Mouse (Mus musculus) limb, embryonic 14.5 days (tissue): ENCODE measurements around the gene Kiss1. TPM values are rescaled to one million over a fixed set of nuclear protein-coding genes. Genes with fewer than 3 reads are reported as not detected.

Experiments used
- ATAC-seq: fragments of 200-750 bp; cut with Nextera tagmentation; 2 replicates; pipeline ENCODE4 v1.8.0; 2017; ENCODE audit warnings: low read depth, moderate number of reproducible peaks, moderate TSS enrichment; ENCODE audit not compliant: low FRiP score
- DNase-seq: peaks from one replicate; pipeline ENCODE4 v3.0.0-alpha.2; 2015; ENCODE audit warnings: low spot score
- H3K27ac ChIP-seq: fragments of 300-500 bp; sonication (generic); replicated peaks from 2 replicates; pipeline ENCODE4 v1.5.1; 2014; ENCODE audit warnings: low read depth, mild to moderate bottlenecking, low read length, moderate library complexity, mixed read lengths
- H3K27me3 ChIP-seq: fragments of 300-500 bp; sonication (generic); 2 replicates; pipeline ENCODE4 v1.6.1; 2014; ENCODE audit warnings: low read length, mixed read lengths; ENCODE audit not compliant: control insufficient read depth, insufficient read depth
- H3K36me3 ChIP-seq: fragments of 300-500 bp; sonication (generic); 2 replicates; pipeline ENCODE4 v1.6.1; 2014; ENCODE audit warnings: mild to moderate bottlenecking, low read length, moderate library complexity, mixed read lengths; ENCODE audit not compliant: control insufficient read depth, insufficient read depth
- H3K4me1 ChIP-seq: fragments of 300-500 bp; sonication (generic); 2 replicates; pipeline ENCODE4 v1.6.1; 2014; ENCODE audit warnings: antibody characterized with exemption, low read length, mixed read lengths; ENCODE audit not compliant: control insufficient read depth, insufficient read depth
- H3K4me2 ChIP-seq: fragments of 300-500 bp; sonication (generic); replicated peaks from 2 replicates; pipeline ENCODE4 v1.6.1; 2014; ENCODE audit warnings: low read depth, mild to moderate bottlenecking, low read length, moderate library complexity; ENCODE audit not compliant: severe bottlenecking
- H3K4me3 ChIP-seq: fragments of 300-500 bp; sonication (generic); replicated peaks from 2 replicates; pipeline ENCODE4 v1.5.1; 2014; ENCODE audit warnings: low read length
- H3K9ac ChIP-seq: fragments of 300-500 bp; sonication (generic); 2 replicates; pipeline ENCODE4 v1.6.1; 2014; ENCODE audit warnings: mild to moderate bottlenecking, low read depth, low read length, moderate library complexity; ENCODE audit not compliant: severe bottlenecking
- H3K9me3 ChIP-seq: fragments of 300-500 bp; sonication (generic); 2 replicates; pipeline ENCODE4 v1.6.1; 2016; ENCODE audit warnings: low read length; ENCODE audit not compliant: control insufficient read depth
- POLR2A ChIP-seq: fragments of 200-500 bp; IDR thresholded peaks from 2 replicates; pipeline ENCODE4 v1.8.0; 2012; ENCODE audit warnings: inconsistent platforms, mild to moderate bottlenecking, moderate library complexity, borderline replicate concordance; ENCODE audit not compliant: insufficient read depth, insufficient read length; ENCODE audit errors: extremely low read depth
- WGBS: fragments of 180-500 bp; shearing (Covaris S2); extraction: QIAGEN DNeasy Blood & Tissue Kit; methylation state at CpG from one replicate; pipeline ENCODE4 v1.1.7; 2014; 5-methylcytosine and 5-hydroxymethylcytosine counted together
- polyA plus RNA-seq, 2 experiments: library from polyadenylated mRNA; depleted of rRNA in 1 of 2; stranded (reverse) in 1 of 2; unstranded in 1 of 2; fragments of >200 nt; fragmentation: Nextera tagmentation in 1 of 2; extraction: Ambion mirVana in 1 of 2; gene quantifications; 2 replicates each; pipeline versions ENCODE4 v1.2.1 to v1.2.3; 2012 to 2014

The Kiss1 gene
- polyA plus RNA-seq, 2 experiments = not detected

DNA sequence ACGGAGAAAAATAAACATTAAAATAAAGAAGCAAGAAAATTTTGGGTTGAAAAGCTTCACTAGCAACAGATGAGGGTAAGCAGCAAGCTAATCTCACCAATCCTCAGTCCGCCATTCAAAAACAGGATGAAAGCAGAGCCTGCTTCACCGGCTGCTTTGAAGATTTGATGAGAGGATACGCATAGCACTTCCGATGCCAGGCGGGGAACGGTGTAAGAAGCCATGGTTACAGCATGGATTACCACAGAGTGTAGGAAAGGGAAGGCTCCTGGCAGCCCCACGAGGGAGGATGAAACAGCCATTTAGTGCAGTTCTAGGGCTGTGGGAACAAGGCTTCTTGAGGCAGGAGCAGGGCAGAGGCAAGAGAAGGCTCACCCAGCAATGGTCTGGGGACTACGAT lies 30.1 kb downstream of the Kiss1 start:
- DNase-seq (no peak), ATAC-seq (no peak)
- no peaks in the 10 kb centered on the region for H3K36me3 ChIP-seq
- H3K4me2 ChIP-seq = no peak overlapping the region
- WGBS = 35% methylated on average over 9 of the region's 9 CpGs
- no peak overlapping the region for H3K4me3 ChIP-seq
- H3K9ac ChIP-seq = no peak overlapping the region
- H3K27ac ChIP-seq = no peak overlapping the region
- H3K27me3 ChIP-seq = no peaks in the 10 kb centered on the region
- no peaks in the 10 kb centered on the region for H3K9me3 ChIP-seq
- peaks cover 3% of the 10 kb centered on the region; the same call in 1 of the 2 replicates for H3K4me1 ChIP-seq
- TF ChIP-seq POLR2A = no peak

DNA sequence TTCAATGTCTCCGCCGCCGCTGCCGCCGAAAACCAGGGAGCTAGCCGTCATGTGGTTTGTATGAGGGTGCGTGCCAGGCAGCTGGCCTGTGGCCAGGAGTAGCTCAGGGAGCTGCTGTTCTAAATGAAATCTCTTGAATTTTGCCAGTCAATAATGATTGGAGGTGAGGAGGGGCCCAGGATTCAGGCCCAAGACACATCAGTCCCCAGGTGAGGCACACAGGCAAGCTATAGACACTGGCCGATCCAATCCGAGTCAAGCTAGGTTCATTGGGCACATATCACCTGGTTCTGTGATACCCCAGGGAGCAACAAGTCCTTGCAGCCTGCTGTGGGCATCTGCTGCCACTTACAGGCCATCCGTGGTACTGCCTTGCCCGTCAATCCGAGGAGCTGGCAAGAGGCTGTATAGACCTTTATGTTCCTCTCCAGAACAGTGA lies 31.7 kb downstream of the Kiss1 start:
- no peak for ATAC-seq

DNA sequence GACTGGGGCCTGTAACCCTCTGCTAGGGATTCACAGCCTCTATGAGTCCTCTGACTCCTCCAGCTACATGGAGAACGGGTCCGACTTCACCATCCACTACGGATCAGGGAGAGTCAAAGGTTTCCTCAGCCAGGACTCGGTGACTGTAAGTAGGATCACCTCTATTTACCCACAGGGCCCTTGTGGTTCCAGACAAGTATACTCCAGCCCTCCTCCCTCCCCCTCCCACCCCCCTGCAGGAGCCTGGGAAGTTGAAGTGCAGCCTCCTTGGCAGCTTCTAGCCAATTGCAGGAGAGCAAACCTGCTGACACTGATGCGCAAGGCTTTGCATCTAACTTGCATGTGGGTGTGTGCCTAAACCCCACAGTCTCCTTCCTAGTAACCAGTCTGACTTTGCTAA lies 33.8 kb downstream of the Kiss1 start:
- Histone ChIP-seq H3K9ac (no peak overlapping the region), H3K4me1 (peaks cover 3% of the 10 kb centered on the region; the same call in 1 of the 2 replicates), H3K27me3 (no peaks in the 10 kb centered on the region), H3K4me3 (no peak overlapping the region), H3K9me3 (no peaks in the 10 kb centered on the region), H3K27ac (no peak overlapping the region), H3K4me2 (no peak overlapping the region), H3K36me3 (no peaks in the 10 kb centered on the region)
- 42% methylated on average over 5 of the region's 5 CpGs for WGBS
- no peak for TF ChIP-seq POLR2A
- ATAC-seq (no peak), DNase-seq (no peak)

More for the DNA sequence above, 31.7 kb downstream of the Kiss1 start:
- no peak overlapping the region for H3K4me2 ChIP-seq
- WGBS = 51% methylated on average over 12 of the region's 12 CpGs
- peaks cover 3% of the 10 kb centered on the region; the same call in 1 of the 2 replicates for H3K4me1 ChIP-seq
- H3K27me3 ChIP-seq = no peaks in the 10 kb centered on the region
- 0 out of 2 replicates have a peak overlapping the region, but pooled peaks have one; percentile 7 for H3K9ac ChIP-seq
- TF ChIP-seq POLR2A = no peak
- no peak overlapping the region for H3K27ac ChIP-seq
- no peak overlapping the region for H3K4me3 ChIP-seq
- H3K36me3 ChIP-seq = no peaks in the 10 kb centered on the region
- DNase-seq = peak; percentile 24
- H3K9me3 ChIP-seq = no peaks in the 10 kb centered on the region

DNA sequence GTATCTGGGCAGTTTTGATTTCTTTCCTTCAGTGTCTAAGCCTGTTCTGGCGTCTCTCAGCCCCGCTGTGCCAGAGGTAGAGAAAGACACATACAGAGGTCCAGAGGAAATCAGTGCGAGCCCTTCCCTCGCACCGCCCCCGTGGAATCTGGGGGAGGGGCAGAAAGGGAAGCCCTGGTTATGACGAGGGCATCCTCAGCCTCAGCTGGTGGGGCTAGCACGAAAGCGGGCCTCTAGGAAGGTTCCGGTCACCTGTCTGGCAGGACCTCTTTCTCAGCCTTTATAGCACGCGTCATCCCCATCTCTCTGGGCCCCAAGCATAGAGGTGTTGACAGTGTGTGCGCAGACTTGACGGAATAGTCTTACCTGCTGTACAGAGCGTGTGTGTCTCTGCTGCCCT lies 34.2 kb downstream of the Kiss1 start:
- no peak for TF ChIP-seq POLR2A
- 50% methylated on average over 15 of the region's 15 CpGs for WGBS
- no peak overlapping the region for H3K9ac ChIP-seq
- no peak overlapping the region for H3K4me2 ChIP-seq
- DNase-seq (no peak), ATAC-seq (no peak)
- no peak overlapping the region for H3K27ac ChIP-seq
- no peaks in the 10 kb centered on the region for H3K9me3 ChIP-seq
- H3K4me1 ChIP-seq = peaks cover 3% of the 10 kb centered on the region; the same call in 1 of the 2 replicates
- no peaks in the 10 kb centered on the region for H3K27me3 ChIP-seq
- no peaks in the 10 kb centered on the region for H3K36me3 ChIP-seq
- no peak overlapping the region for H3K4me3 ChIP-seq

DNA sequence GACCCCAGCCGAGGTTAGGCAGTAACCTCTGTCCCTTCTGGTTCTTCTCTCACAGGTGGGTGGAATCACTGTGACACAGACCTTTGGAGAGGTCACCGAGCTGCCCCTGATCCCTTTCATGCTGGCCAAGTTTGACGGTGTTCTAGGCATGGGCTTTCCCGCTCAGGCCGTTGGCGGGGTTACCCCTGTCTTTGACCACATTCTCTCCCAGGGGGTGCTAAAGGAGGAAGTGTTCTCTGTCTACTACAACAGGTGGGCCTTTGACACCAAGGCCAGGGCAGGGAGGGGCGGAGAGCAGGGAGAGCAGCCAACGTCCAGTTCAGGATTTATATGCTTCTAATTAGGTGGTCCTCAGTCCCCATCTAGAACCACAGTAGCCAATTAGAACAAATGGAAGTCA lies 34.7 kb downstream of the Kiss1 start:
- Histone ChIP-seq H3K9ac (no peak overlapping the region), H3K4me3 (no peak overlapping the region), H3K4me2 (no peak overlapping the region), H3K36me3 (no peaks in the 10 kb centered on the region), H3K4me1 (peaks cover 3% of the 10 kb centered on the region; the same call in 1 of the 2 replicates), H3K9me3 (no peaks in the 10 kb centered on the region), H3K27ac (no peak overlapping the region), H3K27me3 (no peaks in the 10 kb centered on the region)
- DNase-seq (no peak), ATAC-seq (no peak)
- no peak for TF ChIP-seq POLR2A
- WGBS = 54% methylated on average over 8 of the region's 8 CpGs

DNA sequence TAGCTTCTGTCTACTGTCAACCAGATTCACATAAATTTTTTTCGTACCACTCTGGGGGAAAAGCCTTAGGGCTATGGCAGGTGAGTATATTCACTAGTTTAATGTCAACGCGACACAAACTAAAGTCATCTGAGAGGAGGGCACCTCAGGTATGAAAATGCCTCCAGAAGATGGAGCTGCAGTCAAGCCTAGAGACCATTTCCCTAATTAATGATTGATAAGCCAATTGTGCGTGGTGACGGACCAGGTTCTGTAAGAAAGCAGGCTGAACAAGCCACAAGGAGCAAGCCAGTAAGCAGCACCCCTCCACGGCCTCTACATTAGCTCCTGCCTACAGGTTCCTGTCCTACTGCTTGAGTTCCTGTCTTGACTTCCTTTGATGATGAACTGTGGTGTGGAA lies 39.3 kb downstream of the Kiss1 start:
- H3K9me3 ChIP-seq = no peaks in the 10 kb centered on the region
- peaks cover 4% of the 10 kb centered on the region for H3K4me1 ChIP-seq
- no peak overlapping the region for H3K9ac ChIP-seq
- TF ChIP-seq POLR2A = no peak
- WGBS = 87% methylated on average over 6 of the region's 6 CpGs
- no peak overlapping the region for H3K4me2 ChIP-seq
- ATAC-seq (no peak), DNase-seq (no peak)
- no peak overlapping the region for H3K27ac ChIP-seq
- no peaks in the 10 kb centered on the region for H3K36me3 ChIP-seq
- H3K4me3 ChIP-seq = no peak overlapping the region
- peaks cover 24% of the 10 kb centered on the region for H3K27me3 ChIP-seq
